Mouse (Mus musculus): ENCODE data around the gene Rasgrf1.

- TF ChIP-seq CTCF (IDR thresholded peaks at IDR 0.05; ENCODE audit: control insufficient read depth, insufficient read depth, insufficient read length) (no peak), FOSL1 (IDR thresholded peaks at IDR 0.05; ENCODE audit: insufficient read depth, low read length, poor library complexity, severe bottlenecking) (no peak), USF1 (IDR thresholded peaks at IDR 0.05; ENCODE audit: low read depth) (no peak), MAX (IDR thresholded peaks at IDR 0.05) (no peak), MYOG (IDR thresholded peaks at IDR 0.05; ENCODE audit: control insufficient read depth, extremely low read depth, insufficient read length) (no peak), CEBPB (IDR thresholded peaks at IDR 0.05; ENCODE audit: low read depth) (no peak), MYOD1 (IDR thresholded peaks at IDR 0.05; ENCODE audit: control insufficient read depth, insufficient read length, low read depth) (no peak)
Measured at GRCm38 (mm10) chr9:89917431-89917830, 7.7 kb downstream of the Rasgrf1 start.
